Mouse (Mus musculus): ENCODE results near the gene Dyrk1b.
"Not testable (repeated sequence)": the region's sequence is repeated elsewhere in the genome, so short reads cannot be mapped to it uniquely, and the experiment has no call there.

Dyrk1b gene

GRCm38 (mm10) chr7:28179228-28179627 is at the start of gene Dyrk1b:
TSS of gene Dyrk1b (plus strand) at chr7:28179469.
- DNase-seq: peak; percentile 97 to 98

- peak; percentile 23 to 71 for DNase-seq
Observed at GRCm38 (mm10) chr7:28137613-28138012, 41.7 kb upstream of the Dyrk1b start.

GRCm38 (mm10) chr7:28148263-28148662 is 31.0 kb upstream of the Dyrk1b start:
- peak; percentile 73 to 85 for DNase-seq

- DNase-seq: no peak
Observed at GRCm38 (mm10) chr7:28149841-28150240, 29.4 kb upstream of the Dyrk1b start.

- DNase-seq: peak; percentile 25 to 56
Observed at GRCm38 (mm10) chr7:28151584-28152221, 27.6 kb upstream of the Dyrk1b start.

- DNase-seq: not testable (repeated sequence)
Observed at GRCm38 (mm10) chr7:28153595-28153994, 25.7 kb upstream of the Dyrk1b start.

GRCm38 (mm10) chr7:28159292-28159691 is 20.0 kb upstream of the Dyrk1b start:
- no peak for DNase-seq

- no peak for DNase-seq
Observed at GRCm38 (mm10) chr7:28159893-28160292, 19.4 kb upstream of the Dyrk1b start.

- DNase-seq: no peak
Observed at GRCm38 (mm10) chr7:28161163-28161749, 18.0 kb upstream of the Dyrk1b start.

- no peak for DNase-seq
Observed at GRCm38 (mm10) chr7:28165406-28165805, 13.9 kb upstream of the Dyrk1b start.

GRCm38 (mm10) chr7:28168320-28169115 is 10.8 kb upstream of the Dyrk1b start:
- DNase-seq: peak; percentile 67 to 84

GRCm38 (mm10) chr7:28169489-28170422 is 9.5 kb upstream of the Dyrk1b start, which contains the start of gene Fbl:
TSS of gene Fbl (plus strand) at chr7:28169710.
- peak; percentile 90 to 94 for DNase-seq

- DNase-seq: no peak
Observed at GRCm38 (mm10) chr7:28175358-28175757, 3.9 kb upstream of the Dyrk1b start.

GRCm38 (mm10) chr7:28179741-28180377 is 590 bp downstream of the Dyrk1b start:
- peak; percentile 93 to 95 for DNase-seq

- no peak for DNase-seq
Observed at GRCm38 (mm10) chr7:28180890-28181289, 1.6 kb downstream of the Dyrk1b start.

- no peak for DNase-seq
Observed at GRCm38 (mm10) chr7:28181376-28181775, 2.1 kb downstream of the Dyrk1b start.

- DNase-seq: no peak
Observed at GRCm38 (mm10) chr7:28182320-28182719, 3.1 kb downstream of the Dyrk1b start.

- DNase-seq: no peak
Observed at GRCm38 (mm10) chr7:28185884-28186283, 6.6 kb downstream of the Dyrk1b start.

- no peak for DNase-seq
Observed at GRCm38 (mm10) chr7:28186631-28187030, 7.4 kb downstream of the Dyrk1b start.

GRCm38 (mm10) chr7:28191489-28191888 is 12.2 kb downstream of the Dyrk1b start:
- no peak for DNase-seq

- no peak for DNase-seq
Observed at GRCm38 (mm10) chr7:28191903-28192302, 12.6 kb downstream of the Dyrk1b start.
